8 mouse cellular contexts compared by ENCODE assay signal in genomic region chr1:93444405-93445110, GRCm38 (mm10). TPM values are rescaled to one million over a fixed set of nuclear protein-coding genes. Genes with fewer than 3 reads are reported as not detected.
DNase-seq lines count a peak whose midpoint lies in the region; ATAC-seq and TF ChIP-seq lines count a peak whose summit lies in the region.

No protein-coding gene starts in this region.

- peak overlapping the region; percentile 78 for H3K9ac ChIP-seq in forebrain, embryonic 12.5 days
- peak overlapping the region; percentile 74 for H3K9ac ChIP-seq in heart, postnatal 0 days (replicated peaks; ENCODE audit: low read depth, low read length)
- peak overlapping the region; percentile 65 for H3K9ac ChIP-seq in neural tube, embryonic 14.5 days (replicated peaks; ENCODE audit: low read depth, low read length)

- H3K4me2 ChIP-seq in forebrain, embryonic 12.5 days = peak overlapping the region; percentile 96
- peak overlapping the region; percentile 79 for H3K4me2 ChIP-seq in heart, postnatal 0 days (ENCODE audit: low read depth, low read length)
- H3K4me2 ChIP-seq in neural tube, embryonic 14.5 days (ENCODE audit: low read depth, low read length) = peak overlapping the region; percentile 94

- no peak for TF ChIP-seq CTCF in E14TG2a.4 (conservative IDR thresholded peaks at IDR 0.05; ENCODE audit: low read length)
- TF ChIP-seq CTCF in heart, postnatal 0 days (IDR thresholded peaks at IDR 0.05; ENCODE audit: low read depth) = no peak

- peak overlapping the region; percentile 80; the same call in 1 of the 2 replicates for H3K27ac ChIP-seq in forebrain, embryonic 12.5 days
- H3K27ac ChIP-seq in heart, postnatal 0 days (ENCODE audit: low read depth) = peak overlapping the region; percentile 93
- no peak overlapping the region; the same call in 1 of the 2 replicates for H3K27ac ChIP-seq in neural tube, embryonic 14.5 days (ENCODE audit: low read depth, low read length)

- no peaks in the 10 kb centered on the region for H3K9me3 ChIP-seq in E14TG2a.4 (ENCODE audit: low read length)
- H3K9me3 ChIP-seq in forebrain, embryonic 12.5 days = no peaks in the 10 kb centered on the region
- no peaks in the 10 kb centered on the region for H3K9me3 ChIP-seq in heart, postnatal 0 days (replicated peaks; ENCODE audit: control insufficient read depth, low read length)
- no peaks in the 10 kb centered on the region for H3K9me3 ChIP-seq in neural tube, embryonic 14.5 days (ENCODE audit: control insufficient read depth, low read length)

- no peak for TF ChIP-seq EP300 in heart, postnatal 0 days (IDR thresholded peaks at IDR 0.05; ENCODE audit: low read depth)

- peak overlapping the region; percentile 81 for H3K4me3 ChIP-seq in E14TG2a.4 (replicated peaks; ENCODE audit: low read length)
- H3K4me3 ChIP-seq in forebrain, embryonic 12.5 days (replicated peaks) = peak overlapping the region; percentile 88
- H3K4me3 ChIP-seq in heart, postnatal 0 days (ENCODE audit: low read depth, low read length) = peak overlapping the region; percentile 71
- peak overlapping the region; percentile 56 for H3K4me3 ChIP-seq in neural tube, embryonic 14.5 days (ENCODE audit: low read depth, low read length)

- DNase-seq in c-Kit-positive CD71-positive TER-119-positive erythroid progenitor cells, embryonic 14.5 days (ENCODE audit: low spot score) = peak; percentile 55
- peak; percentile 70 for DNase-seq in heart, postnatal 0 days (ENCODE audit: low spot score)
- peak; percentile 91 to 92 for DNase-seq in kidney, postnatal 36 days
- DNase-seq in lung, adult 18-20 months = peak; percentile 86 to 89
- peak; percentile 32 to 39 for DNase-seq in thymus, adult 18-20 months

- peak; percentile 71 for ATAC-seq in forebrain, embryonic 12.5 days (ENCODE audit: low FRiP score)
- ATAC-seq in heart, postnatal 0 days (ENCODE audit: insufficient read depth, low read depth) = peak; percentile 89
- peak; percentile 77 for ATAC-seq in neural tube, embryonic 14.5 days (ENCODE audit: low read depth)

- 6% methylated on average over 18 of the region's 18 CpGs for WGBS in forebrain, embryonic 12.5 days
- 3% methylated on average over 18 of the region's 18 CpGs for WGBS in heart, postnatal 0 days
- 7% methylated on average over 18 of the region's 18 CpGs for WGBS in neural tube, embryonic 14.5 days

- peaks cover 49% of the 10 kb centered on the region for H3K36me3 ChIP-seq in E14TG2a.4 (ENCODE audit: insufficient read depth, low read length)
- H3K36me3 ChIP-seq in forebrain, embryonic 12.5 days (replicated peaks) = peaks cover 8% of the 10 kb centered on the region; the same call in 1 of the 2 replicates
- H3K36me3 ChIP-seq in heart, postnatal 0 days (replicated peaks; ENCODE audit: control insufficient read depth, insufficient read depth, low read length) = peaks cover 20% of the 10 kb centered on the region
- H3K36me3 ChIP-seq in neural tube, embryonic 14.5 days (ENCODE audit: control insufficient read depth, insufficient read depth, low read length) = no peaks in the 10 kb centered on the region

- H3K4me1 ChIP-seq in E14TG2a.4 (replicated peaks; ENCODE audit: low read depth, low read length) = peaks cover 20% of the 10 kb centered on the region
- peaks cover 22% of the 10 kb centered on the region for H3K4me1 ChIP-seq in forebrain, embryonic 12.5 days
- H3K4me1 ChIP-seq in heart, postnatal 0 days (ENCODE audit: control insufficient read depth, insufficient read depth) = peaks cover 20% of the 10 kb centered on the region
- H3K4me1 ChIP-seq in neural tube, embryonic 14.5 days (ENCODE audit: control insufficient read depth, insufficient read depth, low read length) = peaks cover 15% of the 10 kb centered on the region

- peaks cover 5% of the 10 kb centered on the region for H3K27me3 ChIP-seq in E14TG2a.4 (ENCODE audit: insufficient read depth, low read length)
- no peaks in the 10 kb centered on the region for H3K27me3 ChIP-seq in forebrain, embryonic 12.5 days
- no peaks in the 10 kb centered on the region for H3K27me3 ChIP-seq in heart, postnatal 0 days (ENCODE audit: control insufficient read depth, insufficient read depth, low read length)
- no peaks in the 10 kb centered on the region for H3K27me3 ChIP-seq in neural tube, embryonic 14.5 days (ENCODE audit: control insufficient read depth, insufficient read depth, low read length)

RNA-seq across cellular contexts. Expression of gene Hdlbp, which starts 34.1 kb away (rescaled TPM):
- polyA plus RNA-seq in forebrain, embryonic 12.5 days (2016; fragmentation: Nextera tagmentation; extraction: Ambion mirVana) = 97.6 and 106 TPM in 2 replicates
- total RNA-seq in heart, postnatal 0 days (2014; rRNA removed; ENCODE audit: low replicate concordance) = 89.0 and 107 TPM in 2 replicates
- polyA plus RNA-seq in heart, postnatal 0 days (2015; fragmentation: Nextera tagmentation; extraction: Ambion mirVana) = 154 and 159 TPM in 2 replicates
- 61.6 and 77.7 TPM in 2 replicates for polyA plus RNA-seq in neural tube, embryonic 14.5 days (2014; fragmentation: Nextera tagmentation; extraction: Ambion mirVana)

Comparison
In these comparisons a context has a peak if more than half of its experiments do, and no peak if none do; other contexts are left out.
1. DNase-seq: peak in every context shown above with its lines; median percentile 92 in kidney, postnatal 36 days; 88 in lung, adult 18-20 months; 70 in heart, postnatal 0 days; 55 in c-Kit-positive CD71-positive TER-119-positive erythroid progenitor cells, embryonic 14.5 days; 36 in thymus, adult 18-20 months.